Mouse (Mus musculus) heart, adult 10 weeks (tissue): ENCODE measurements around the gene Btg1-ps1. TPM values are rescaled to one million over a fixed set of nuclear protein-coding genes. Genes with fewer than 3 reads are reported as not detected.

ENCODE experiments used
- polyA plus RNA-seq: library from polyadenylated mRNA; stranded (reverse); fragments of 350-450 nt; fragmentation: Illumina TruSeq; extraction: RNeasy Lipid Tissue Mini Kit (QIAGEN cat#74804); gene quantifications from one replicate; pipeline ENCODE4 v1.2.3, GENCODE M21; 2014; ENCODE audit warnings: low read depth, low replicate concordance

The Btg1-ps1 gene
- not detected for polyA plus RNA-seq

GRCm38 (mm10) chrX:38018597-38018996 lies at the start of gene Btg1-ps1:
Gene Btg1-ps1 (minus strand): TSS chrX:38018815.

GRCm38 (mm10) chrX:38066175-38066574 lies 47.6 kb upstream of the Btg1-ps1 start, which contains the start of gene Rhox10:
Gene Rhox10 (plus strand): TSS chrX:38066475.

DNA sequence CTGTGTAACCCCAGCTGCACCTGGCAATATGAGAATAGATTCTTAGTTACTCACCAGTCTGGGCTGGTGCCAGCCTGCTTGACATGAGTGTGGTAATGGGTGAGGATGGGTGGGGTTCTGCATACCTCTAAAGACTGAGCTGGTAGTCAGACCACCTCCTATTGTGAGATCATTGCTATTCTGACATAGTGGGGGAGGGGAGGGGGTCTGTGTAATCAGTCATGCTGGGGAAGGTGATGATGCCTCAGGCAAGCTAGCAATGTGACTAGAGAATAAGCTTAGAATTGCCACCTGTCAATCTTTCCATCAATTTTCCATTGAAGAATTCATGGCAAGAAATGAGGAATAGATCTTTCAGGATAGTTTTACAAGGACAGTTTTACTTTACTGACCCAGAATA lies 24.4 kb upstream of the Btg1-ps1 start, which contains the start of gene Btg1-ps2:
TSS of gene Btg1-ps2 (minus strand) at position 101 of the 400 bp plus-strand sequence.

Other genes with a start within 250 kb of the Btg1-ps1 start
- gene Rhox5, start 214.0 kb downstream of the Btg1-ps1 start, polyA plus RNA-seq = 1.8 TPM
- not detected for gene Rhox6, start 191.9 kb downstream of the Btg1-ps1 start, polyA plus RNA-seq
- not detected for gene Rhox7a, start 187.1 kb downstream of the Btg1-ps1 start, polyA plus RNA-seq
- not detected for gene Rhox8, start 139.9 kb downstream of the Btg1-ps1 start, polyA plus RNA-seq
- gene Rhox7b, start 121.6 kb downstream of the Btg1-ps1 start, polyA plus RNA-seq = not detected
- gene Rhox9, start 117.0 kb downstream of the Btg1-ps1 start, polyA plus RNA-seq = not detected
- gene Btg1-ps2, start 24.3 kb upstream of the Btg1-ps1 start, polyA plus RNA-seq = not detected
- gene Rhox10, start 47.7 kb upstream of the Btg1-ps1 start, polyA plus RNA-seq = not detected
- not detected for gene Rhox11, start 66.3 kb upstream of the Btg1-ps1 start, polyA plus RNA-seq
- gene Rhox12, start 92.1 kb upstream of the Btg1-ps1 start, polyA plus RNA-seq = not detected
- gene Rhox13, start 102.4 kb upstream of the Btg1-ps1 start, polyA plus RNA-seq = not detected
- gene Zbtb33, start 171.0 kb upstream of the Btg1-ps1 start, polyA plus RNA-seq = 7.7 TPM
- 0.52 TPM for gene Tmem255a, start 233.6 kb upstream of the Btg1-ps1 start, polyA plus RNA-seq